Mouse (Mus musculus): Measurements from ENCODE around the gene Wfdc17.

The Wfdc17 gene

DNA sequence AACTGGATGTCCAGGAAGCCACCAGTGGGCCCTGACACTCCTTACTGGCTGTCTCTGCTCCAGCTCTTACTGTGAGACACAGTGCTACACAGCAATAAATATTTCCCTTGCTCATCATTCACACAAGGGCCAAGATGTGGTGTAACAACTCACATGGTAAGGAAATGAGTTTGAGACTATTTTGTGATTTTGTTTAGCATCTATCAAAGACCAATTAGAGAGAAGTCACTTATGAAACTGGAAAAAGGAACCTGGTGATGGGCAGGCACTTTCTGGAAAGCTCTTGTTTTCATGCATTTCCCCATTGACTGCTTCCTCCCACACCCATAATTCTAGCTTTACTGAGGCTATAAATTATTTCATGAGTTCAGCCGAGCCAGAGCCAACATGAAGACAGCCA lies at the start of gene Wfdc17:
TSS of gene Wfdc17 (plus strand) at position 287 of the 400 bp plus-strand sequence.
- no peak for DNase-seq (ENCODE audit: low spot score in 2 of 2)

GRCm38 (mm10) chr11:83654606-83655005 lies 49.2 kb upstream of the Wfdc17 start:
- DNase-seq (ENCODE audit: low spot score in 2 of 2): no peak

GRCm38 (mm10) chr11:83657508-83657907 lies 46.3 kb upstream of the Wfdc17 start:
- no peak for DNase-seq (ENCODE audit: low spot score in 2 of 2)

DNA sequence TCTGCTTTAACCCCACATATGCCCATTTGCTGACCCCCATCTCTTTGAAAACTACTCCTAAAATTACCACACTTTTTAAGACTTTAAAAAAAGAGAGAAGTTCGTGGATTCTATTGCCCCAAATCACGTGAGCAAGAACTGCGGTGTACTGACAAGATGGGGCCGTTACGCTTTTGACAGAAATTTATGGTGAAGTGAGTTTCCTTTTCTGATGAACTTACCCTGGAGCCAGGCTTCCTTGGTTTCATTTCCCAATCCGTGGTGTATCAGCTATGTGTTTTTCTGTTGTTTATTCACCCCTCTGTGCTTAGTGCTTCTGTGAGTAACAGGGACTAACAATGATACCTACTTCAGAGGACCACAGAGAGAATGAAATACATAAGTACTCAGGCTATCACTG lies 45.0 kb upstream of the Wfdc17 start:
- DNase-seq (ENCODE audit: low spot score in 2 of 2): no peak

- no peak for DNase-seq (ENCODE audit: low spot score in 2 of 2)
Observed at GRCm38 (mm10) chr11:83662204-83662603, 41.6 kb upstream of the Wfdc17 start, which contains the start of gene Ccl4. Gene Ccl4, plus strand, starts transcription at chr11:83662584.

GRCm38 (mm10) chr11:83663532-83663931 lies 40.3 kb upstream of the Wfdc17 start:
- no peak for DNase-seq (ENCODE audit: low spot score in 2 of 2)

DNA sequence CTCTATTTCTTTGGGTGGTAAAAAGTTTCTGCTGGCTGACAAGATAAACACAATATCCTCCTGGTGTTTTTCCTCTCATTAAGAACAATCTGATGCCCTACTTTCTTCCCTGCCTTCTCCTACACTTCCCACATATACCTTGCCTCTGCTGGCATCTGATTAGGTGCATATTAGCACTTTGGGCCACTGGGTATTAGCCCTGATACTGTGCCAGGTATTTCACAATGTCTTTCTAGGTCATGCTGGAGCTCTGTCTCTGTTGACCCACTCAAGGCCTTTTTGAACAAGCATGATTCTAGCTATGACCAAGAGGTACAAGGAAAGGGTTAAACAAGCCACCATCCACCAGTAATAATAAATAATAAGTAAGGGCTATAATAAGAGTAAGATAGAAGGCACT lies 32.0 kb upstream of the Wfdc17 start:
- no peak for DNase-seq (ENCODE audit: low spot score in 2 of 2)

DNA sequence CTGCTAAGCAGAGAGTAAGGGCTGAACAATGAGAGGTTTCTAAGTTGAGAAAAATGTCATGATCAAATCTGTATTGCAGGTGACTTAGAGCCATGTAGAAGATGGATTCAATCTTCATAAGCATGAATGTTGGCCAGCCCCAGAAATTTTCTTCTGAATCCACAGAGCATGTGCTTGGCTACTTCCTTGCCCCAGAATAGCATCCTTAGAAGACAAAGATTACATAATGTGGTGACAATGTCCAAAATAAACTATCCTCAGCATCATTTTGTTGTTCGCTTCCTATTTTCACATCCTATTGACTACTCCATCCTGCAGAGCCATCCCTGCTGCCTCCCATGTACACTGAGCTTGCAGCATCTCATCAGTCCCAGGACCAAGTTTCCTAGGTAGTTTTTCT lies 28.1 kb upstream of the Wfdc17 start:
- no peak for DNase-seq (ENCODE audit: low spot score in 2 of 2)

- no peak for DNase-seq (ENCODE audit: low spot score in 2 of 2)
Observed at GRCm38 (mm10) chr11:83689918-83690317, 13.9 kb upstream of the Wfdc17 start.

- DNase-seq (ENCODE audit: low spot score in 2 of 2): no peak
Observed at GRCm38 (mm10) chr11:83692008-83692407, 11.8 kb upstream of the Wfdc17 start.

GRCm38 (mm10) chr11:83708715-83709114 lies 4.9 kb downstream of the Wfdc17 start, which contains the start of gene Wfdc18:
Gene Wfdc18, plus strand, starts transcription at chr11:83709015.
- peak in 1 of 2 experiments; percentile 1 for DNase-seq (ENCODE audit: low spot score in 2 of 2)

- peak; percentile 10 to 32 for DNase-seq (ENCODE audit: low spot score in 2 of 2)
Observed at GRCm38 (mm10) chr11:83709683-83710082, 5.9 kb downstream of the Wfdc17 start.

GRCm38 (mm10) chr11:83712671-83713070 lies 8.9 kb downstream of the Wfdc17 start:
- no peak for DNase-seq (ENCODE audit: low spot score in 2 of 2)

DNA sequence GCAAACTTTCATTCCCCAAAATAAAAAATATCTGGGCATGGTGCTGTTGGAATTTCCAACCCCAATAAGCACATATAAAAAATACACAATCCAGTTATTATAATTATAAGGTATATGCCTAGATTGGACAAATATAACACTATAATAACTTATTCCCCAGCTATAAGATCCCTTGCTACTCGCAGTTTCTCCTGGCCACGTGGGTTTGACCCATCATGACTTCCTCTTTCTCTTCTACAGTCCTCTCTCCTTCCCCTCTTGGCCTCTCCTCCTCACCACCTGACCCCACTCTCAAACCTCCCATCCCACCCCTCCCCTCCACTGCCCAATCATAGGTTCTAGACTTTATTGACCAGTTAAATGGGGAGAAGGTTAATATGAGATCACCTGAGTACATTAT lies 10.1 kb downstream of the Wfdc17 start:
- no peak for DNase-seq (ENCODE audit: low spot score in 2 of 2)

DNA sequence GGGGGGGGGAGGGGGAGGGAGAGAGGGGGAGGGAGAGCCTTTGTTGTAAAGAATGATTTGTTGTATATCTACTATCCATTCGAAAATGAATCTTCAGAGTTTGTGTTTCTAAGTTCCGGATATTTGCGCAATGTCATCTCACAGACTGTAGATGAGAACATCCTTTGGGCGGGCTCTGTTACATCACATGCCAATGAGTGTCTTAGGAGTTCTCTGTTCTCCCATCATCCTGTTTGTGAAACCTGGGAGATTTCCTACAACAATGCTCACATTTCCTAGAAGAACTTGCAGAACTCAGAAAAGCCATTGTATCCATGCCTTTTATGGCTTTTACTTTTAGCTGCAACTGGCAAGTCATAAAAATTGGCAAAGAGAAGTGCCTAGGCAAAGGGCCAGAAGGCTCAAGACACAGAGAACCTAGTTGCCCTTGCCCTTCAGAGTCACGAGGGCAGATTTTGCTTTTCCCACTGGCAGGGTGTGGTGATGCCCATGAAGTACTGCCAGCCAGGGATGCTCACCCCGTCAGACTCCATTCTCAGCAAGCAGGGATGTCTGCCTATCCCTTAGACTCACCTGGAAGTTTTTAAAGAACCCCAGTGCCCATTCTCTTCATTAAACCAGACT lies 13.4 kb downstream of the Wfdc17 start:
- no peak for DNase-seq (ENCODE audit: low spot score in 2 of 2)

DNA sequence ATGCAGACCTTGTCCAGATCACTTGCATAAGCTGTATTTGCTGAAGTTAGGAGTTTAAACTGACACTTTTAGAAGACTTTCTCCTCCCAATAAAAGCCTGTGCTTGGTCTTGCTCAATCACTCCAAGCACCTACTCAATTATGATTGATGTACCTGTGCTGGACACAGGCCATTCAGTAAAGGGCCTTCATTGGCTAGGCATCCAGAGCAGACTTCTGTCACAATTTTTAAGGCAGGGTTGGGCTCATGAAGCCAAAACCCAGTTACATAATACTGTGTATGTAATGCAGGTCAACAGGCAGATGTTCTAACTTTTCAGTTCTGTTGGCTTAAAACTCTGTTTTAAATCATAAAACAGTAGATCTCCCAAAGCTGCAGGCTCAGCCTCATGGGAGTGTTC lies 17.0 kb downstream of the Wfdc17 start:
- no peak for DNase-seq (ENCODE audit: low spot score in 2 of 2)

- DNase-seq (ENCODE audit: low spot score in 2 of 2): peak in 1 of 2 experiments; percentile 1
Observed at GRCm38 (mm10) chr11:83728757-83729432, 25.1 kb downstream of the Wfdc17 start.

- DNase-seq (ENCODE audit: low spot score in 2 of 2): no peak
Observed at GRCm38 (mm10) chr11:83731116-83731515, 27.3 kb downstream of the Wfdc17 start.

DNA sequence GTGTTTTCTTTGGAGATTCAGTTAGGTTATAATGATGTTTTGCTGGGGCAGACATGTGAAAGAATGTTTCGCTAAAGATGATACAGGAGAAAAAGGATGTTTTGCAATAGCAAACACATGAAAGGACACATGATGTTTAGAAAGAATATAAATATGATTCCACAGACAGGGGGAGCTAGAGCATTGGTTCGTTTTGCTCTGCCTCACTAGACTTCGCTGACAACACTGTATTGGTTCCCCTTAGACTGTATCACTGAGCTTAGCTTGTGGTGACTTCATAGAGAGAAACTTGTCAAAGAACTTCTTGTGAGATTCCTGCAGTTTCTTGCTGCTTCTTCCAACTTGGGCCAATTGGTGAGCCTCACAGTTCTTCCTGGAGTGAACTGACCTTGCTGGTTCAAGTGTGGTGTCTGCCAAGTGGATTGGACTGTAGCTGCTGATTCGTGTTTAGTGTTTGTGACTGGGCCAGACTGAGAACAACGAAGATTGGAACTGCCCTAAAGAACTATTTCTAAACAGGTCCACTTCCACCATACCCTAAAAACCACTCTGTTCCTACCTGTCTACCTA lies 29.4 kb downstream of the Wfdc17 start:
- DNase-seq (ENCODE audit: low spot score in 2 of 2): no peak

DNA sequence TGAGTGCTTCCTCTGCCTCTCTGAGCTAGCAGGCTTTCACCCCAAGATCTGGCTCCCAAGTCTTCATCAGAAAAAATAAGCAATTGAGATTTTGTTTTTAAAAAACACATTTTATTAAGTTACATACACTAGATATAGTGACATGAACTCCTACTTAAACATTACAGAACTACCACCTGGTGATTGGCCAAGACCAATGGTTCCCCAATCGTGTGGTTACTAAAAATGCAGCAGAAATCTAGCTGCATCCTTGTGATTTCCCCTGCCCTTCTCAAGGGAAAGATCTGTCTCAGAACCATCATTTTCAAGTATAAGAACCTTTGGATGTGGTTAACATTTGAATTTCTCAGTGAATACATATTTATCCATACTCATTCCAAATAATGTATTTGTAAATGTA lies 30.4 kb downstream of the Wfdc17 start:
- no peak for DNase-seq (ENCODE audit: low spot score in 2 of 2)

DNA sequence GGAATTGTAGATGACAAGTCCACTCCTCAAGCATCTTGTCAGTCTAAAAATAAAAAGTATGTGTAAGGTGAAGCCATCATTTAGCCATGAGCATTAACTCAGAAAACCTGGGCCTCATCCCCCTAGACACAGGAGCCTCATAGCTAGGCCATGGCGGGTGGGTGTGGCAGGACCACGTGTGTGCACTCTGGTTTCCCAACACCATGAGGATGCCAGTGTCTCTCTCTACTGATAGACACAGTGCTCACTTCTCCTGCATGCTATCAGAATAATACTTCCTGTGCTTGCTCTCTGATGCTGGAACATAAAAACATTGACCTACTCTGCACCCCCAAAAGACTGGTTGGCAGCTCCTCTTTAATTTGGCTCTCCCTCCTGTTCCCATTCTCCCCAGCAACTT lies 32.1 kb downstream of the Wfdc17 start:
- no peak for DNase-seq (ENCODE audit: low spot score in 2 of 2)

GRCm38 (mm10) chr11:83737109-83737558 lies 33.3 kb downstream of the Wfdc17 start:
- DNase-seq (ENCODE audit: low spot score in 2 of 2): no peak

GRCm38 (mm10) chr11:83739241-83739640 lies 35.5 kb downstream of the Wfdc17 start:
- peak; percentile 76 to 89 for DNase-seq (ENCODE audit: low spot score in 2 of 2)

Measured in frontal cortex, postnatal 36 days (tissue).